Mouse (Mus musculus): ENCODE data around the gene Olfr1350.
"Not testable (repeated sequence)": the region's sequence is repeated elsewhere in the genome, so short reads cannot be mapped to it uniquely, and the experiment has no call there.

Olfr1350 gene

GRCm38 (mm10) chr7:6564541-6564940 is at the start of gene Olfr1350:
Gene Olfr1350, plus strand, starts transcription at chr7:6564841.
- in situ Hi-C loops (cut with MboI; ENCODE audit: low sequenced_read_pairs) = no loop called here

DNA sequence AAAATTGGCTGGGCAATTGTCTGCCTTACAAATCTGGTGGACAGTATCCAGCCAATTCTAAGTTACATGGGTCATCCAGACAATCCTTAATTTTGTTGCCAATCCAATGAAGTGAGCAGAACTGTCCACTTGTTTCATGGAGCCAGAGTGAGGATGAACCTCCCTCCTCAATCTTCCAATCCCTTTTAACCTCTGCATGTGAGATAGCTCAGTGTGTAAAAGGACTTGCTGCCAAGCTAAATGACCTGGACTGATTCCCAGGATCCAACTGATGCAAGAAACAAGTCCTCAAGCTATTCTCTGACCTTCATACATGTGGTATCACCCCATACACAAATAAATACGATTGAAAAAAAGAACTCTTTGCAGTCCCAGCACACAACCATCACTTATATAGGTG is 43.0 kb upstream of the Olfr1350 start:
- in situ Hi-C loops (cut with MboI; ENCODE audit: low sequenced_read_pairs) = no loop called here

DNA sequence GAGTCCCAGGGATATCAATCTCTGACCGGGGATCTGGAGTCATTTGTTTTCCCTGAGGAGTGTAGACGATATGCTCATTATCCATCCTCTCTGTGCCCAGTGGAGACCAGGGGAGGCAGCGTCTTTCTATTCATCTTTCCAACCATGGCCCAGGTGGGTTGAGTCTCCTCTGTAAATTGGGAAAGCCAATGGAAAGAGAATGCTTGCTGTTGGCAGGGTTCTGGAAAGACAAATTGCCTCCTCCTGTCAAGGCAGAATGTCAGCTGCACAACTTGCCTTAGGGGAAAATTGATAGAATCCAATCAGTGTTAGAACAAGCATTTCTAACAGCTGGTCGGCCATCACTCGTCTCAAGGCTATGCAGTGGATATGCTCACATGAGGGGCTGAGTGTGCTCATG is 41.8 kb upstream of the Olfr1350 start, which contains the start of gene Olfr1349:
TSS of gene Olfr1349 (minus strand) at position 101 of the 400 bp plus-strand sequence.
- in situ Hi-C loops (cut with MboI; ENCODE audit: low sequenced_read_pairs) = no loop called here

DNA sequence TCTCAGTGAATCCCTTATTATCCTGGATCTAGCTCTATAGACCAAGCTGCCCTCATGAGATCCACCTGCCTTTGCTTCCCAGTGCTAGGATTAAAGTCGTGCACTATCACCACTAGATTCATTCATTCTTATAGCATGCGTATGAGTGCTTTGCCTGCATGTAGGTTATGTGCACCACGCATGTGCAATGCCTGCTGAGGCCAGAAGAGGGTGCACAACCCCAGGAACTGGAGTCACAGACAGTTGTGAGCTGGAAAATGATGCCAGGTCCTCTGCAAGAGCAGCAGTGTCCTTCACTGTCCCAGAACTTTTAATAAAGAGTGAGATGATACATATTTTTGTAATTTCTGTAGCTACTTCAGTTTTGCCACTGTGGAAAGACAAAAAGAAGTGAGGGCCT is 39.6 kb upstream of the Olfr1350 start:
- in situ Hi-C loops (cut with MboI; ENCODE audit: low sequenced_read_pairs) = no loop called here

GRCm38 (mm10) chr7:6526141-6526540 is 38.5 kb upstream of the Olfr1350 start:
- in situ Hi-C loops (cut with MboI; ENCODE audit: low sequenced_read_pairs) = no loop called here

- in situ Hi-C loops (cut with MboI; ENCODE audit: low sequenced_read_pairs) = no loop called here
Measured at GRCm38 (mm10) chr7:6586096-6586759, 21.6 kb downstream of the Olfr1350 start.

GRCm38 (mm10) chr7:6588766-6589165 is 24.1 kb downstream of the Olfr1350 start:
- in situ Hi-C loops (cut with MboI; ENCODE audit: low sequenced_read_pairs) = not testable (repeated sequence)

- in situ Hi-C loops (cut with MboI; ENCODE audit: low sequenced_read_pairs) = no loop called here
Measured at GRCm38 (mm10) chr7:6603331-6603730, 38.7 kb downstream of the Olfr1350 start.

Data from CH12F3 (cell line).